Mouse (Mus musculus): ENCODE results near the gene Rsph1.

- no peak for TF ChIP-seq CTCF (IDR thresholded peaks at IDR 0.05; ENCODE audit: extremely low read depth, insufficient read depth, low read length)
- TF ChIP-seq POLR2A (IDR thresholded peaks at IDR 0.05; ENCODE audit: extremely low read depth, insufficient read depth, low read length), result no peak
These were observed 2.4 kb upstream of the Rsph1 start for GRCm38 (mm10) chr17:31279541-31279940.

All from cortical plate, adult 2 months (tissue).